Mouse (Mus musculus) MEL (cell line): ENCODE data around the gene Dennd1b. TPM values are rescaled to one million over a fixed set of nuclear protein-coding genes. Genes with fewer than 3 reads are reported as not detected.

Experiments
- polyA plus RNA-seq, 2 experiments: library from polyadenylated mRNA; stranded (reverse) in 1 of 2; unstranded in 1 of 2; fragments of >175 nt in 1 of 2; fragments of >200 nt in 1 of 2; gene quantifications; 2 replicates each; pipeline versions ENCODE4 v1.2.1 to v1.2.4; 2012; ENCODE audit warnings: low replicate concordance in 2 of 2, low read depth in 1 of 2; ENCODE audit not compliant: insufficient read length in 2 of 2, insufficient read depth in 1 of 2, missing spikeins in 1 of 2
- total RNA-seq: library from RNA; depleted of rRNA; stranded (reverse); fragments of 300-350 nt; gene quantifications from 2 replicates; pipeline ENCODE4 v1.2.3, GENCODE M21; 2012; rRNA removed

The Dennd1b gene
- total and polyA plus RNA-seq, 3 experiments, result 3.9 to 4.1 TPM; not detected in 1

Other genes with a start within 250 kb of the Dennd1b start
- gene Lhx9, start 114.9 kb upstream of the Dennd1b start, total RNA-seq, result 0.19 and 0.46 TPM in 2 replicates
- under 1 TPM in 1 of 2 experiments, not detected in 1; 0.77 TPM for gene Lhx9, start 114.9 kb upstream of the Dennd1b start, polyA plus RNA-seq
- gene 2310009B15Rik, start 106.6 kb upstream of the Dennd1b start, total RNA-seq, result 10.4 and 12.3 TPM in 2 replicates
- 10 to 100 TPM in 1 of 2 experiments, not detected in 1; 19.3 TPM for gene 2310009B15Rik, start 106.6 kb upstream of the Dennd1b start, polyA plus RNA-seq